Mouse (Mus musculus): Measurements from ENCODE around the gene Slc9a9. TPM values are rescaled to one million over a fixed set of nuclear protein-coding genes. Genes with fewer than 3 reads are reported as not detected.

Slc9a9 gene
- polyA plus RNA-seq, 1 experiment from 2014 or later = 5.1 TPM

GRCm38 (mm10) chr9:95151746-95152145 lies 482.0 kb downstream of the Slc9a9 start:
- Histone ChIP-seq H3K4me1 (ENCODE audit: control insufficient read depth, insufficient read depth, low read length) (no peaks in the 10 kb centered on the region), H3K27me3 (ENCODE audit: control insufficient read depth, insufficient read depth, low read length) (no peaks in the 10 kb centered on the region), H3K4me3 (replicated peaks; ENCODE audit: low read length) (no peak overlapping the region), H3K4me2 (ENCODE audit: low read depth, low read length) (no peak overlapping the region), H3K9ac (ENCODE audit: low read length) (no peak overlapping the region), H3K27ac (ENCODE audit: low read length) (no peak overlapping the region), H3K36me3 (ENCODE audit: control insufficient read depth, insufficient read depth, low read length) (no peaks in the 10 kb centered on the region), H3K9me3 (replicated peaks; ENCODE audit: control insufficient read depth, low read length) (no peaks in the 10 kb centered on the region)
- 79% methylated on average over 4 of the region's 4 CpGs for WGBS
- no peak for ATAC-seq (ENCODE audit: insufficient read depth, low FRiP score)

GRCm38 (mm10) chr9:95153966-95154365 lies 484.3 kb downstream of the Slc9a9 start:
- Histone ChIP-seq H3K4me3 (replicated peaks; ENCODE audit: low read length) (no peak overlapping the region), H3K4me2 (ENCODE audit: low read depth, low read length) (no peak overlapping the region), H3K9me3 (replicated peaks; ENCODE audit: control insufficient read depth, low read length) (no peaks in the 10 kb centered on the region), H3K27me3 (ENCODE audit: control insufficient read depth, insufficient read depth, low read length) (no peaks in the 10 kb centered on the region), H3K4me1 (ENCODE audit: control insufficient read depth, insufficient read depth, low read length) (no peaks in the 10 kb centered on the region), H3K27ac (ENCODE audit: low read length) (no peak overlapping the region), H3K9ac (ENCODE audit: low read length) (no peak overlapping the region), H3K36me3 (ENCODE audit: control insufficient read depth, insufficient read depth, low read length) (no peaks in the 10 kb centered on the region)
- no peak for ATAC-seq (ENCODE audit: insufficient read depth, low FRiP score)
- 75% methylated on average over 6 of the region's 6 CpGs for WGBS

- no peak overlapping the region for H3K4me2 ChIP-seq (ENCODE audit: low read depth, low read length)
- no peaks in the 10 kb centered on the region for H3K4me1 ChIP-seq (ENCODE audit: control insufficient read depth, insufficient read depth, low read length)
- H3K27ac ChIP-seq (ENCODE audit: low read length) = no peak overlapping the region
- 51% methylated on average over 4 of the region's 4 CpGs for WGBS
- no peaks in the 10 kb centered on the region for H3K9me3 ChIP-seq (replicated peaks; ENCODE audit: control insufficient read depth, low read length)
- no peak for ATAC-seq (ENCODE audit: insufficient read depth, low FRiP score)
- no peaks in the 10 kb centered on the region for H3K36me3 ChIP-seq (ENCODE audit: control insufficient read depth, insufficient read depth, low read length)
- H3K4me3 ChIP-seq (replicated peaks; ENCODE audit: low read length) = no peak overlapping the region
- H3K9ac ChIP-seq (ENCODE audit: low read length) = no peak overlapping the region
- no peaks in the 10 kb centered on the region for H3K27me3 ChIP-seq (ENCODE audit: control insufficient read depth, insufficient read depth, low read length)
Observed at GRCm38 (mm10) chr9:95157948-95158347, 488.2 kb downstream of the Slc9a9 start.

- Histone ChIP-seq H3K36me3 (ENCODE audit: control insufficient read depth, insufficient read depth, low read length) (no peaks in the 10 kb centered on the region), H3K9ac (ENCODE audit: low read length) (no peak overlapping the region), H3K4me3 (replicated peaks; ENCODE audit: low read length) (no peak overlapping the region), H3K27me3 (ENCODE audit: control insufficient read depth, insufficient read depth, low read length) (no peaks in the 10 kb centered on the region), H3K27ac (ENCODE audit: low read length) (no peak overlapping the region), H3K4me1 (ENCODE audit: control insufficient read depth, insufficient read depth, low read length) (no peaks in the 10 kb centered on the region), H3K4me2 (ENCODE audit: low read depth, low read length) (no peak overlapping the region), H3K9me3 (replicated peaks; ENCODE audit: control insufficient read depth, low read length) (no peaks in the 10 kb centered on the region)
- 80% methylated on average over 8 of the region's 8 CpGs for WGBS
- ATAC-seq (ENCODE audit: insufficient read depth, low FRiP score) = no peak
Observed at GRCm38 (mm10) chr9:95158916-95159315, 489.2 kb downstream of the Slc9a9 start.

- no peak overlapping the region for H3K4me3 ChIP-seq (replicated peaks; ENCODE audit: low read length)
- no peaks in the 10 kb centered on the region for H3K9me3 ChIP-seq (replicated peaks; ENCODE audit: control insufficient read depth, low read length)
- WGBS = 89% methylated on average over 7 of the region's 7 CpGs
- no peak for ATAC-seq (ENCODE audit: insufficient read depth, low FRiP score)
- H3K27ac ChIP-seq (ENCODE audit: low read length) = no peak overlapping the region
- no peaks in the 10 kb centered on the region for H3K36me3 ChIP-seq (ENCODE audit: control insufficient read depth, insufficient read depth, low read length)
- H3K9ac ChIP-seq (ENCODE audit: low read length) = no peak overlapping the region
- H3K27me3 ChIP-seq (ENCODE audit: control insufficient read depth, insufficient read depth, low read length) = no peaks in the 10 kb centered on the region
- no peak overlapping the region for H3K4me2 ChIP-seq (ENCODE audit: low read depth, low read length)
- H3K4me1 ChIP-seq (ENCODE audit: control insufficient read depth, insufficient read depth, low read length) = no peaks in the 10 kb centered on the region
Observed at GRCm38 (mm10) chr9:95160575-95161300, 491.0 kb downstream of the Slc9a9 start.

- Histone ChIP-seq H3K36me3 (ENCODE audit: control insufficient read depth, insufficient read depth, low read length) (no peaks in the 10 kb centered on the region), H3K27ac (ENCODE audit: low read length) (no peak overlapping the region), H3K9ac (ENCODE audit: low read length) (no peak overlapping the region), H3K4me2 (ENCODE audit: low read depth, low read length) (no peak overlapping the region), H3K4me1 (ENCODE audit: control insufficient read depth, insufficient read depth, low read length) (no peaks in the 10 kb centered on the region), H3K4me3 (replicated peaks; ENCODE audit: low read length) (no peak overlapping the region), H3K27me3 (ENCODE audit: control insufficient read depth, insufficient read depth, low read length) (no peaks in the 10 kb centered on the region), H3K9me3 (replicated peaks; ENCODE audit: control insufficient read depth, low read length) (no peaks in the 10 kb centered on the region)
- WGBS = 85% methylated on average over 2 of the region's 2 CpGs
- no peak for ATAC-seq (ENCODE audit: insufficient read depth, low FRiP score)
Observed at GRCm38 (mm10) chr9:95161699-95162098, 492.0 kb downstream of the Slc9a9 start.

- no peak overlapping the region for H3K4me3 ChIP-seq (replicated peaks; ENCODE audit: low read length)
- H3K9me3 ChIP-seq (replicated peaks; ENCODE audit: control insufficient read depth, low read length) = no peaks in the 10 kb centered on the region
- 70% methylated on average over 4 of the region's 4 CpGs for WGBS
- H3K4me1 ChIP-seq (ENCODE audit: control insufficient read depth, insufficient read depth, low read length) = no peaks in the 10 kb centered on the region
- H3K36me3 ChIP-seq (ENCODE audit: control insufficient read depth, insufficient read depth, low read length) = no peaks in the 10 kb centered on the region
- H3K9ac ChIP-seq (ENCODE audit: low read length) = no peak overlapping the region
- H3K4me2 ChIP-seq (ENCODE audit: low read depth, low read length) = no peak overlapping the region
- H3K27ac ChIP-seq (ENCODE audit: low read length) = no peak overlapping the region
- no peak for ATAC-seq (ENCODE audit: insufficient read depth, low FRiP score)
- H3K27me3 ChIP-seq (ENCODE audit: control insufficient read depth, insufficient read depth, low read length) = no peaks in the 10 kb centered on the region
Observed at GRCm38 (mm10) chr9:95166224-95166623, 496.5 kb downstream of the Slc9a9 start.

GRCm38 (mm10) chr9:95167806-95168205 lies 498.1 kb downstream of the Slc9a9 start:
- no peaks in the 10 kb centered on the region for H3K4me1 ChIP-seq (ENCODE audit: control insufficient read depth, insufficient read depth, low read length)
- no peaks in the 10 kb centered on the region for H3K36me3 ChIP-seq (ENCODE audit: control insufficient read depth, insufficient read depth, low read length)
- H3K9ac ChIP-seq (ENCODE audit: low read length) = no peak overlapping the region
- no peaks in the 10 kb centered on the region for H3K27me3 ChIP-seq (ENCODE audit: control insufficient read depth, insufficient read depth, low read length)
- 78% methylated on average over 1 of the region's 1 CpGs for WGBS
- ATAC-seq (ENCODE audit: insufficient read depth, low FRiP score) = no peak
- H3K4me3 ChIP-seq (replicated peaks; ENCODE audit: low read length) = no peak overlapping the region
- no peak overlapping the region for H3K27ac ChIP-seq (ENCODE audit: low read length)
- H3K9me3 ChIP-seq (replicated peaks; ENCODE audit: control insufficient read depth, low read length) = no peaks in the 10 kb centered on the region
- no peak overlapping the region for H3K4me2 ChIP-seq (ENCODE audit: low read depth, low read length)

GRCm38 (mm10) chr9:95168487-95169008 lies 498.8 kb downstream of the Slc9a9 start:
- Histone ChIP-seq H3K9me3 (replicated peaks; ENCODE audit: control insufficient read depth, low read length) (no peaks in the 10 kb centered on the region), H3K4me2 (ENCODE audit: low read depth, low read length) (no peak overlapping the region), H3K4me3 (replicated peaks; ENCODE audit: low read length) (no peak overlapping the region), H3K36me3 (ENCODE audit: control insufficient read depth, insufficient read depth, low read length) (no peaks in the 10 kb centered on the region), H3K4me1 (ENCODE audit: control insufficient read depth, insufficient read depth, low read length) (no peaks in the 10 kb centered on the region), H3K27me3 (ENCODE audit: control insufficient read depth, insufficient read depth, low read length) (no peaks in the 10 kb centered on the region), H3K9ac (ENCODE audit: low read length) (no peak overlapping the region), H3K27ac (ENCODE audit: low read length) (no peak overlapping the region)
- ATAC-seq (ENCODE audit: insufficient read depth, low FRiP score) = no peak; the same call in 1 of the 2 replicates
- WGBS = 75% methylated on average over 13 of the region's 13 CpGs
